Mouse (Mus musculus) heart, postnatal 36 days (tissue): Measurements from ENCODE around the gene Acer2. TPM values are rescaled to one million over a fixed set of nuclear protein-coding genes. Genes with fewer than 3 reads are reported as not detected.
"Not testable (repeated sequence)": the region's sequence is repeated elsewhere in the genome, so short reads cannot be mapped to it uniquely, and the experiment has no call there.

Experiments used
- DNase-seq, 2 experiments: peaks; one replicate each; pipeline ENCODE4 v3.0.0; 2021 to 2022
- intact Hi-C: fragments of 180-260 bp; cut with DNase I; formaldehyde crosslinking; loops from one replicate; pipeline ENCODE4 v1.15.1; 2025
- total RNA-seq, 2 experiments: library from RNA; stranded (reverse); gene quantifications; 2 replicates each; pipeline ENCODE4 v1.2.3; 2021

Gene Acer2
- 10 to 100 TPM; 17.0 to 21.1 TPM for total RNA-seq

DNA sequence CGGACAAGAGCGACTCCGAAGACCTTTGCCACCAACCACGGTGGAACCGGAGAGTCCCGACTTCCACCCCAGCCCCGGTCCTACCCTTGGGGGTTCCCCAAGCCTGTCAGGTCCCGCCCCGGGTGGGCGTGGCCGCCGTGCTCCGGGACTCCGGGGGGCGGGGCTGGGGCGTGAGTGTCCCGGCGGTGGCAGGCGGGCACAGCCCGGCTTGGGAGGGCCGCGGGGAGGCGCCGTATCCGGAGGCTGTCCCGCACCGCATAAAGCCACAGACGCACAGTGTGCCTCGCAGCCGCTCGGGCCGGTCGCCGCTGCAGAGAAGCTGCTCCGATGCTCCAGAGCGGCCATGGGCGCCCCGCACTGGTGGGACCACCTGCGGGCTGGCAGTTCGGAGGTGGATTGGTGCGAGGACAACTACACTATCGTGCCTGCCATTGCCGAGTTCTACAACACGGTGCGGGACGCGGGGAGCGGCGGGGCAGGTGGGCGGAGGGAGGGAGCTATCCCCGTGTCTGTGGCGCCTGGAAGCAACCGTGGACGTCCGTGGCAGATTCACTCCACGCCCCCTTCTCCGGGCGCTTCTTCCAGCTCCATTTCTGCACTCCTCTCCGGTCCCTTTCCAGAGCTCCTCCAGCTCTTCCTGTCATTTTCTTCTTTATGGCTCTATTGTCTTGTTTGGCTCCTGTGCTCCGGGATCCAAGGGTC lies at the start of gene Acer2:
Gene Acer2, plus strand, starts transcription at position 251 of the 702 bp plus-strand sequence.
- intact Hi-C loops: loop anchor here (1.0 kb wide), 1 partner anchor 17 kb away; the partner anchor contains the start of gene Rps6
- DNase-seq: peak; percentile 91 to 95

DNA sequence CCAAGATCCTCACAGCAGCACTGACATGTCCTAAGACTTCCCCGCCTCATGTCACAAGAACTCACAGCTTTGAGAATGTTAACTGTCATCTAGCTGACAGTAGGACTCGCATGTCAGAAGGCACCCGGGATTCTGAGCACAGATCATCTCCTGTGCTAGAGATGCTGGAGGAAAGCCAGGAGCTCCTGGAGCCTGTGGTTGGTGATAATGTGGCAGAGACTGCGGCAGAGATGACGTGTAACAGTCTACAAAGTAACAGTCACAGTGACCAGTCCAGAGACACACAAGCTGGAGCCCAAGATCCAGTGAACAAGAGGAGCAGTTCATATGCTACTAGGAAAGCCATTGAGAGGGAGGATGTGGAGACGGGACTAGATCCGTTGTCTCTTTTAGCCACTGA lies 49.1 kb upstream of the Acer2 start:
- intact Hi-C loops: loop anchor here (5.0 kb wide), 1 partner anchor 102 kb away; no protein-coding TSS in a partner anchor
- DNase-seq: no peak

DNA sequence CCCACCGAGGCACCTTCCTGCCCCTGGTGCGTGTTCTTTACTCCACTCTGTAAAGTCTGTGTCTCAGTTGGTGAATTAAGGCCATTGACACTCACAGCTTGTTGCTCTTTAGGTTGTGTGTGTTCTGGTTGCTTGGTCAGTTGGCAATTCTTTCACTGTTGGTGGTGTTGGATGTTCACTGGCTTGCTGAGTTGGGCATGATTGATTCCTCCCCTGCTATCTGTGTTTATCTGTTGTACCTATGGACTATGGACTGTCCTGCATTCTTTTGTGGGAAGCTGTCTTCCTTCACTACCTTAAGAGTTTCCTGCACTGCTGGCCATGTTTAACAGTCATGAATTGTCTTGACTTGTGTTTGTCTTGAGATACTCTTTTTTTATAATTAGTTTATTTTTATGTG lies 42.3 kb upstream of the Acer2 start:
- intact Hi-C loops: no loop called here
- DNase-seq: no peak

DNA sequence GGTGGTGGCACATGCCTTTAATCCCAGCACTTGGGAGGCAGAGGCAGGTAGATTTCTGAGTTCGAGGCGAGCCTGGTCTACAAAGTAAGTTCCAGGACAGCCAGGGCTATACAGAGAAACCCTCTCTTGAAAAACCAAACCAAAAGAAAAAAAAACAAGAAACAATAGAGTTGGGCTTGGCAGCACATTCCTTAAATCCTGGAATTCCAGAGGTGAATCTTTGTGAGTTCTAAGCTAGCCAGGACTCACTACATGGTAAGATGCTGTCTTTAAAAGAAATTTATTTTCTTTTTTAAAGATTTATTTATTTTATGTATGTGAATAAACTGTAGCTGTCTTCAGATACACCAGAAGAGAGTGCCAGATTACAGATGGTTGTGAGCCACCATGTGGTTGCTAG lies 33.1 kb upstream of the Acer2 start:
- intact Hi-C loops: not testable (repeated sequence)

DNA sequence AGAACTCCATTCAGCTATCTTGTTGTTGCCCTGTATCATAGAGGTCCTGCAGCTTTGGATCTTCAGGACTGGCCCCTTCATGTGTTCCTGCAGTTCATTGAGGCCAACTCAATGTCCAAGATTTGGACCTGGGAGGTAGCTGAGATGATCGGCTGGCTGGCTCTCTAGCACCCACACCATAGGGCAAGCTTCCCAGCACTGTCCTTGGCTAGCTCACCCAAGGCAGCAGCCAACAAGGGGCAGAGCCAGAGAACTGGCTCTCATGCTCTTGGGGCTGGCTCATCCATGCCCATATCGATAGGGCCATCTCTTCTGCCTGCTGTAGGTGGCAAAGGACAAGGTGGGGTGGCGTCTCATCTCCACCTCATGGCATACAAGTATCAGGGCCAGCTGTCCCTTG lies 28.8 kb upstream of the Acer2 start:
- intact Hi-C loops: no loop called here
- DNase-seq: peak; percentile 21 to 29

More for the DNA sequence above, 33.1 kb upstream of the Acer2 start:
- DNase-seq: not testable (repeated sequence)

DNA sequence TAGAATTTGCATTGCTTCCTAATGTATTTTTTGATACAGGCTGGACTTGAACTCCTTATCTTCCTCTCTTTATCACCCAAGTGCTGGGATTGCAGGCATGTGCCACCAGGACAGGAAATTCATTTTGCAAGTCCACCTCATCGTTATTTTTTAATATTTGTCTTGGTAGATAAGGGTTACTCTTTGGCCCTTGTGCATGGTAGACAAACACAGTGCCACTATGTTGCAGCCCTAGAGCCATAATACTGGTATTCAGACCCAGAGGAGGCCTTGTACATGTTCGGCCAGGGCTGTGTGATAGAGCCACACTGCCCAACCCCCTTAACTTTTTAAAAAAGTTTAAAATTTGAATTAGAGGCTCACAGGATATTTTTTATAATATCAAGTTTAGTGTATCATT lies 26.9 kb upstream of the Acer2 start:
- DNase-seq: no peak
- intact Hi-C loops: no loop called here

DNA sequence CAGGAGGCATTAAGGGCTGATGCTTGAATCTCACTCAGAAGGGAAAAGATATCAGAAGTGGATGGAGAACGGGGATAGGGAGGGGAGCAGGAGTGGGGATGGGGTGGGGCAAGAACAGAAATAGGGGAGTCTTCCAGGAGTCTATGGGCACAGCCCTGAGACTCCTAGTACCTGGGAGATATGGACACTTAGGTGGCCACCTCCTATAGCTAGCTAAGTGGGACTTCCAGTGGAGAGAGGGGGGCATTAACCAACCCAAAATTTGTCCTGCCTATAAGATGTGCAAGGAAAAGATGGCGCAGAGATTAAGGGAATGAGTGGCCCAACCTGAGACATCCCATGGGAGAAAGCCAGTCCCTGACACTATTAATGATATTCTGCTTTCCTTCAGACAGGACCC lies 22.9 kb upstream of the Acer2 start:
- DNase-seq: no peak
- intact Hi-C loops: loop anchor here (10.0 kb wide), 2 partner anchors 237 to 277 kb away; partner anchors contain the start of genes Haus6 and Rraga

DNA sequence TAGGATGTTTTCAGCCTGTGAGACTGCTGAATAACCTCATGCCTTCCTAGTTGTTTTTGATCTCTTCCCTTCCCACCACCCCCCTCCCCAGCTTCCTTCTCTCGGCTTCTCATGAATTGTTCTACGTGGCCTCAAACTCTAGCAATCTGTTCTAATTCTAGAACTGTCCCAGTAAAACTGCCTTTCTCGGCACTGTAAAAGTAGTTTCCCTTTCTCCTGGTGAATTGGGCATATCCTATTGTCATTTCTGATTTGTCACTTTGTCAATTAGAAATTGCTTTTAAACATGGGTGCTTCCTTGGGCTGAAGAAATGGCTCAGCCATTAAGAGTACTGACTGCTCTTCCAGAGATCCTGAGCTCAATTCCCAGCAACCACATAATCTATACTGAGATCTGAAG lies 22.2 kb upstream of the Acer2 start:
- intact Hi-C loops: loop anchor here (10.0 kb wide), 2 partner anchors 237 to 277 kb away; partner anchors contain the start of genes Haus6 and Rraga

DNA sequence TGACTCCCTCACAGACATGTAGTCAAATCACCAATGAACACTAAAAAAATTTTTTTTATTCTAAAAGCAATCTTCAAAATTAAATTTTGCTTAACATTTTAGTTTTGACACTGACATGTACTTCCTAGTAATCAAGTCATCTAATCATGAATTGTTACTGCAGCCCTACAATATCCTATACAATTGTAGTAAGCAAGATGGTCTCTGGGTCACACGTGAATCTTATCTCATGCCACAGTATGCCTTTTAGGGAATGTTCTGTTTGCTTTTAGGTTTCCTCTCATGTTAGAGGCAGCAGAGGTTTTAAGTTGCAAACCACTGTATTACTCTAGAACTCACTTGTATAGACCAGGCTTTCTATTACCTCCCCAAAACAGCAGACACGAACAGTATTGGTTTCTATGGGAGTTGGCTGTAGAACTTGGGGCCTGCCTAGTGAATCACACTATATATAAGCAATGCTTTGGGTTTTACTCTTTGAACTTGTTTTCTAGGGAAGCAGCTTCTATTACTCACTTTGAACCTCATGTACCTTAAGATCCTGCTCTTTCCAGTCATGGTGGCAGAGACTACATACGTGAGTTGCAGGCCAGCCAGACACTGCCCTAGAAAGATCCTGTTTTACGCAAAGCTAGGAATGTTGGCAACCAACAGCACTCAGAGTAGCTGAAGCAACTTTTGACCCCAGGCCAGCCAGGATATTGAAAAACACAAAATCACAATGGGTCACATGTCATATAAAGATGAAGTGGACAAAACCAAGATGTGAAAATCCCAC lies 21.2 kb upstream of the Acer2 start:
- intact Hi-C loops: loop anchor here (10.0 kb wide), 2 partner anchors 238 to 278 kb away; partner anchors contain the start of genes Haus6 and Rraga

More for the DNA sequence above, 22.2 kb upstream of the Acer2 start:
- DNase-seq: no peak

DNA sequence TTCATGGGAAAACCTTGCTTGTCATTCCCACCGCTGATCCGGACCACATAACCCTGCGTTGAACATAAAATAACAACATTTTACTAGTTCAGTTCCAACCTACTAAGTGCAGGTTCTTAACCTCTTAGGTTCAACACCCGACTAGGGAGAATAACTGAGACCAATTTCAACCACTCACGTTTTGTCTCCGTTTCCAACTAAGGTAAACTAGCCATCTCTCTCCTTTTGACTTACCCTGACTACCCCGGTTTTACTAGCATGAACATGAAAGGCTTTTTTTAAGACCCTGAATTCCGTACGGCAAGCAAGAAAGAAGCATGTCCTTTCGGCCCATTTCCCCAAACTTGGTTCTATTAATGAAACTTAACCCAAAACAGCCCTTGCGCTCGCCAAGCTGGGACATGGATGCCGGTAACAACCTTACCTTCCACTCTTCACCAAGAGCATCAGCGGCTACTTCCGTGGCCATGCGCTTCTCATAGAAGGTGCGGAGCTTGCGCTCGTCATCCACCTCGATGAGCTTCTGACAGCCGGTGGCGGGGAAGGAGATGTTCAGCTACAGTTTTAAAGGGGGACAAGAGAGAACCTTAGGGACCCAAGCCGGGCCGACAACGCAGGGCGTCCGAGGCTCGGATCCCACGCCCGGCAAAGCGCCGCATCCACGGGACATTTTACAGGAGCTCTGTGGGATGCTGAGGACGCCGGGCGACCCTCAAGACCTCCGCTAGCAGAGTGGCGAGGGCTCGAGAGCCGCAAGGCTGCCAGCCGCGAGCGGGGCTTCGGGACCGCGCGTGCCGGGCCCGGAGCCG lies 17.7 kb upstream of the Acer2 start:
- intact Hi-C loops: loop anchor here (1.0 to 10.0 kb wide), 4 partner anchors 18 to 282 kb away; partner anchors contain the start of genes Acer2, Haus6 and Rraga
- no peak for DNase-seq

More for the DNA sequence above, 21.2 kb upstream of the Acer2 start:
- no peak for DNase-seq

DNA sequence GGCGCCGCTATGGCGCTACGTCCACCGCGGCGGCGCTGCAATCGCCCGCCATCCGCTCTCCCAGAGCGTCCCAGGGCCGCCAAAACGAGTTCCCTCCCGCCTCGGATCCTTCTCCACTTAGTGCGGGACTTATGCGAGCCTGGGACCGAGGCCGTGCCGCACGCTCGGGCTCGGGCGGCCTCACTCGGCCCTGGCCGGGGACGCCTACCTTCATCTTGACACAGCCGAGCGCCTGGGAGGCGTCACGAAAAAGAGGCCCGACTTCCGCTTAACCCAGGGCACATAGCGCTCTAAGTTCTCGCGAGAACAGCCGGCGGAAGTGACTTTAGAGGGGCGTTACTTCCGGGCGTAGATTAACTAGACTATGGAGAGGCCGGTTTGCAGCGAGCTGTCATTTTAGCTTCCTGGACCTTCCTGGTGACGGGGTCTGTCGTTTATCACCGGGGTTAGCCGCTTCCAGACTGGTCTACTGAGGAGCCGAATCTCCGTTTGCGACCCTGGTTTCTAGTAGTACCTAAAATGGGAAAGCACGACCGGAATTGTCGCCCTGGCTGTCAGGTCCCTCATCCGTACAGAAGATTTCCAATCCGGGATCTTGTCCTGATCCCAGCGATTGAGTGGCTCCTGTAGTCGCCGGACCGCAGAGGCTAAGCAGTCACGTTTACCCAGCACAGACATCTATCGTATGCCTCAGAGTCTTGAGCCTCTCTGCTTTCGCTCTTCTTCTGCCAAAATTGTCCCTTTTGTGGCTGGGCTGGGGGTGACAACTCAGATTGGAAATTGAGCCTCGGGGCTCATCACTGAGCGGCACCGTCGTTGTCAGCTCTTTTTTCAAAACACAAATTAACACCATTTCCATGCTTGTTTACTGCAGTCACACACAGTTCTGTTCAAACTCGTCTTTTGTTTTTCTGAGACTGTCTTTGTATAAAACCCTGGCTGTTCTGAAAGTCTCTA lies 16.8 kb upstream of the Acer2 start, which contains the start of gene Rps6:
Gene Rps6, minus strand, starts transcription at position 300 of the 957 bp plus-strand sequence.
- peak; percentile 97 for DNase-seq
- intact Hi-C loops: loop anchor here (1.0 to 10.0 kb wide), 4 partner anchors 17 to 283 kb away; partner anchors contain the start of genes Acer2, Haus6 and Rraga

DNA sequence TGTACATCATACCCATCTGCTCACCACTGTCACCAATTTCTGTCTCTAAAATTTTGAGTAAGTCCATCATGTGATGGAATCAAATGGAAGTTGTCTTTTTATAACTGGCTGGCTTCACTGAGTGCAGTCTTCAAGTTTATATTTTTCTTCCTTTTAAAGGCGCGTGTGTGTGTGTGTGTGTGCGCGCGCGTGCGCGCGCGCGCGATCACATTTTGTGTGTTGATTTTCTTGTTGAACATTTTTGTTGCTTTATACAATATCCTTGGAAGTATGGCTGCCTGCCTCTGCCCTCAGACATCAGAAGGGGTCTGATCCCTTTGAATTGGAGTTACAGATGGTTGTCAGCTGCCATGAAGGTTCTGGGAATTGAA lies 16.1 kb upstream of the Acer2 start:
- no peak for DNase-seq
- intact Hi-C loops: loop anchor here (10.0 kb wide), 2 partner anchors 243 to 283 kb away; partner anchors contain the start of genes Haus6 and Rraga

DNA sequence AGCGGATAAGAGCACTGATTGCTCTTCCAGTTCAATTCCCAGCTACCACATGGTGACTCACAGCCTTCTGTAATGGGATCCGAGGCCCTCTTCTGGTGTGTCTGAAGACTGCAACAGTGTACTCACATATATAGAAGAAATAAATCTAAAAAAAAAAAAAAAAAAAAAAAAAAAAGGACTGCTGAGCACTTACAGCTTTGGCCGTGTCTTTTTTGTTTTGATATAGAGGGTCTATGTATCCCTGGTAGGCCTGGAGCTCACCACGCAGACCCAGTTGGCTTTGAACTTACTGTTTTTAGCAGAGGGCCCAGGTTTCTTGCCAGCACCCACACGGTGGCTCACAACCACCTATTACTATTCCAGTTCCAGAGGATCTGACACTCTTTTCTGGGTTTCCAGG lies 10.1 kb upstream of the Acer2 start:
- intact Hi-C loops: no loop called here
- DNase-seq: no peak

DNA sequence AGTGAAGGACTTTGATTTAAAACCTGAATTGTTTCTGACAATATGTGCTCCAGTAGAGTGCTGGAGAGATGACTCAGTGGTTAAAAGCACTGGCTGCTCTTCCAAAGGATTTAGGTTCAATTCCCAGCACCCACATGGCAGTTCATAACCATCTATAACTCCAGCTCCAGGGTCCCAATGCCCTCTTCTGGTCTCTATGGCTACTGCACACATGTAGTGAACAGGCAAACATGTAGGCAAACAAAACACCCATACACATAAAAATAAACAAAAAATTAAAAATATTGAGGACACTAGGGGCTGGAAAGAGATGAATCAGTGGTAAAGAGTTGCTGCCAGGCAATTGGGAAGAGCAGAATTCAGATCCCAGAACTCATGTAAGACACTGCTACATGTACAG lies 2.2 kb upstream of the Acer2 start:
- intact Hi-C loops: no loop called here
- no peak for DNase-seq

DNA sequence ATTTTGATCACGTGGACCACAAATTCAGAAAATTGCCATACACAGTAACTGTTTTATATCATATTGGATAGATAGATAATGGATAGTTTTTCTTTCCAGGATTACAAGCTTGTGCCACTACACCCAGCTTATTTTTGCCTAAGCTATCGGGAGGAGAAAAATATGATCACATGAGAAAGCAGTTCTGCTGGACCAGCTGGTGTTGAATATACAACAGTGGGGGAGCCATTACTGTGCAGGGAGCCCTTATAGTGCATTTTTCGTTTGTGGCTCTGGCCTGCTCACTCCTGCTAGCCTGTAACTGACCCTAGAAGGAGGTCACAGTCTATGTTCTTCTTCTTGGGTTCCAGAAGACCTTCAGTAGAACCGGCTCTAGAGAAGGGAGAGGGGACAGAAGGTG lies 1.1 kb upstream of the Acer2 start:
- intact Hi-C loops: no loop called here
- no peak for DNase-seq

DNA sequence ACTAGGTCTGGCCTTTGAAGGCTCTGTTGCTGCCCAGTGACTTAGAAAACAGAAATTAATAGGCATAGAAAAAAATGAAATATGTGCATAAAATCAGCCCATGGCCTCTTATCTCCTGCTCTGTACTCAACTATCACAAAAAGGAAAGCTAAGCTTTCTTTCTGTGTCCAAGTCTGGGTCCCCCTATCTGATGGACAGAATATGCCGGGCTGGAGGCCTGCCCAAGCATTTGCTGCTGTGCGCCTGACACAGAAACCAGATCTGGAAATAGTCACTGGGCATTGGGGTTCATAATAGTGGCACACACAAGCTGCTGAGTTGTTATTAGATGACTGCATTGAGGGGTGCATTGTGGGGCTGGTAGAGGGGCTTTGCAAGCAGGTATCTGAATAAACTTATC lies 5.3 kb downstream of the Acer2 start:
- intact Hi-C loops: no loop called here
- DNase-seq: no peak

DNA sequence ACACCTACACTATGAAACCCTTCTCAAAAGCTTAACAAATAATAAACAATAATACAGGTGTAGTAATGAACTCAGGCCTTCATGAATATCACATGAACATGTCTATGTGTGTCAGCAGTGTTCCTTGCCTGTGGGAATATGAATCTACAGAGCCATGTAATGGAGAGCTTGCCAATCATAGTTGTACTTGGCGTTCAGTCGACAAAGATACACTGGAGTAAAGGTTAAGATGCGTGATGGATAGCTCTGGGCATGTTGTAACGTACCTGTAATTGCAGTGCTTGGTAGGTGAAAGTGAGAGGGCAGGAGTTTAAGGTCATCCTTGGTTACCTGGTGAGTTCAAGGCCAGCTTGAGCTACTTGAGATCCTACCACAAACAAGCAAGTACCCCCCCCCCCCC lies 7.0 kb downstream of the Acer2 start:
- intact Hi-C loops: no loop called here
- no peak for DNase-seq

DNA sequence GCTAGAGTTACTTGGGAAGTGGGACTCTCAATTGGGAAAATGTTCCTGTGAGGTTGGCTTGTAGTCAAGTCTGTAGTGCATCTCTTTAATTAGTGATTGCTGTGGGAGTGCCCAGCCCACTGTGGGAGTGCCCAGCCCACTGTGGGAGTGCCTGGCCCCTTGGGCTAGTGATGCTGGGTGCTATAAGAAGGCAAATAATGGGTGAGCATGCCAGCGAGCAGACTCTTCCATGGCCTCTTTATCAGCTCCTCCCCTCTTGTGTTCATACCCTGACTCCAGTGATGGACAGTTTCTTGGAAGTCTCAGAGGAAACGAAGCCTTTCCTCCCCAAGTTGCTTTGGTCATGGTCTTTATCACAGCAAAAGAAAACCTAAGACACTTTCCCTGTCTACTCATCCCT lies 8.2 kb downstream of the Acer2 start:
- no peak for DNase-seq
- intact Hi-C loops: no loop called here

DNA sequence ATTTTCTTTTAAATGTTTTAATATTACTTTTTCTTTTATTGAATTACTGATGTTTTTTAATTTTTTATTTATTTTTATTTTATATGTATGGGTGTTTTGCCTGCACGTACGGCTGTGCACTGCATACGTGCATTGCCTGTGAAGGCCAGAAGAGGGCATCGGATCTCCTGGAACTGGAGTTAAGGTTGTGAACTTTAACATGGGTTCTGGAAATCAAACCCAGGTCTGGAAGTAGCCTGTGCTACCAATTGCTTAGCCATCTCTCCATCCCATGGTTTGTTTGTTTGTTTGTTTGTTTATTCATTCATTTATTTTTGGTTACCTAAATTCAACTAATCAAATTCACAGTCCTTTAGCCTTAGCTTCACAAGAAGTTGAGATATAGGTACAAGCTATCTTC lies 10.7 kb downstream of the Acer2 start:
- DNase-seq: peak; percentile 46 to 65
- intact Hi-C loops: loop anchor here (1.0 to 2.0 kb wide), 2 partner anchors 14 to 39 kb away; no protein-coding TSS in a partner anchor
